Mouse (Mus musculus) thymus, postnatal 4 days (tissue): ENCODE measurements at regions not wholly inside any gene's neighbourhood (a gene's known extent, or its start where the extent isn't known, plus 50 kb on each side); places are given as distances from the start of the nearest gene placed in this dataset.
"Not testable (repeated sequence)": the region's sequence is repeated elsewhere in the genome, so short reads cannot be mapped to it uniquely, and the experiment has no call there.

ENCODE experiments used
- DNase-seq: peaks from one replicate; pipeline ENCODE4 v3.0.0; 2021

DNA sequence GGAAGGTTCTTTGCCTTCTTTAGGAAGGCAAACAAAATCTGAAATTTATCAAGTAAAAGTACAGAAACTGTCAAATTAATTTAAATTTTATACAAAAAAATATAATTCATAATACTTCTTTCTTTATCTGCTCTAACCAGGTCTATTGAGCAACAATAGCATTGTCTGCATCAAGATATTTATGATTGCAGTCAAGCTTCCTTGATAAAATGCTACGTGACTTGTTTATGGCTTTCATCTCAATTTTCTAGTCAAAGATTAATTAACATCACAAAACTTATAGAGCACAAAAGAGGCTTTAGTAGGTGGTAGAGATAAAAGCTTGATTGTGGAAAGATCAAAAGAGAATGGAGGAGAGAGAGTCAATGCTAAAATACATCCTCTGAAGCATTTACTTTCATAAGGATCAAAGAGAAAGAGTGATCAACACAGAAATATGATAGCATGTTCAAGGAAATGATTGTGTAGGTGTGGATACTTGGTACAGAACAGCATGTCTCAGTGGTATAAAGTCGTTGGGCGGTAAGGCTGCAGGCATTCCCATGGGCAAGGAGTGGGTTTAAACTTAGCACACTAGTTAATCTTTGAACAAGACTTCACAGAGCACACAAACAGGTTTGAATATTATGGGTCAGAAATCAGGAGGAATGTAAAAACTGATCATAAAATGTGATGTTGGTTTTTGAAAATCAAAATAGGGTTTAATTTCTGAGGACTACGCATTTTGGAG, 164.3 kb upstream of the Speer4f2 start:
- DNase-seq, result no peak

DNA sequence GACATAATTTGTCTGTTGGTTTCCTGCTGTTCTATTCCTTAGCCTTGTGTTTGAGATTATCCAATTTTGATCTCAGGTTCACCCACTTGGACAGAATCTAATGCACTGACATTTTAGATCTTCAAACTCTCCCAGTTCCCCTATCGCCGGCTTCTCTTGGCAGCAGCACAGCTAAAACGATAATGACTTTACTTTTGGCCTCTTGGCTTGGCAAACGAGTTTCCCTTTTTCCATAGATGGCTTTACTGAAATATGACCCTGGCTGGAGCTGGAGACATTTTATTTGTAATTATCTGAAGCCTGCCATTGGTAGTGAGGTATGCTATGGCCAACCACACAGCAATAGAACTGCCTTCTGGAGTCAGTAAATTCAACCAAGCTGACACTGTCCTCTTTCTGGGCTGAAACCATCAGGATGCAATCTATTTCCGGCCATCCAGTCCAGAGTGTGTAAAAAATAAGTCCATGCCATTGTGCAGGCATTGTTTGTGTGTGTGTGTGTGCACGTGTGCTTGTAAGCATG, 162.2 kb upstream of the Speer4f2 start:
- DNase-seq, result no peak

DNA sequence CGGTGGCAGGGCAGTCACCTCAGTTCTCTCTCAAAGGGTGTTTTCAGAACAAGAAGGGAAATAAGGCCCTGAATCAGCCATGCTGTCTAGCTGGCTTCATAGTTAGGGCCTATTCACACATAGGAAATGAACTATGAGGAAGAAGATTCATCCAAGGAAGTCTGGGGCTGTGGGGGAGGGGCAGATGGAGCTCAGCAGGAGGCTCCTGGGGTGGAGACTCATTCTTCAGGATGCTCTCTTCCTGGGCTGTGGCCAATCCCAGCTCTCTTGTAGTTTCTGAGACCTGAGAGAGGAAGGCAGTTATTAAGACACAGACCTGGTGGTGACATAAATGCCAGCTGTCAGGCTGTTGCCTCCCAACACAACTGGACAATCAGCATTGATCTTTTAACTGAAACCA, 149.4 kb upstream of the Speer4f2 start:
- DNase-seq, result not testable (repeated sequence)

DNA sequence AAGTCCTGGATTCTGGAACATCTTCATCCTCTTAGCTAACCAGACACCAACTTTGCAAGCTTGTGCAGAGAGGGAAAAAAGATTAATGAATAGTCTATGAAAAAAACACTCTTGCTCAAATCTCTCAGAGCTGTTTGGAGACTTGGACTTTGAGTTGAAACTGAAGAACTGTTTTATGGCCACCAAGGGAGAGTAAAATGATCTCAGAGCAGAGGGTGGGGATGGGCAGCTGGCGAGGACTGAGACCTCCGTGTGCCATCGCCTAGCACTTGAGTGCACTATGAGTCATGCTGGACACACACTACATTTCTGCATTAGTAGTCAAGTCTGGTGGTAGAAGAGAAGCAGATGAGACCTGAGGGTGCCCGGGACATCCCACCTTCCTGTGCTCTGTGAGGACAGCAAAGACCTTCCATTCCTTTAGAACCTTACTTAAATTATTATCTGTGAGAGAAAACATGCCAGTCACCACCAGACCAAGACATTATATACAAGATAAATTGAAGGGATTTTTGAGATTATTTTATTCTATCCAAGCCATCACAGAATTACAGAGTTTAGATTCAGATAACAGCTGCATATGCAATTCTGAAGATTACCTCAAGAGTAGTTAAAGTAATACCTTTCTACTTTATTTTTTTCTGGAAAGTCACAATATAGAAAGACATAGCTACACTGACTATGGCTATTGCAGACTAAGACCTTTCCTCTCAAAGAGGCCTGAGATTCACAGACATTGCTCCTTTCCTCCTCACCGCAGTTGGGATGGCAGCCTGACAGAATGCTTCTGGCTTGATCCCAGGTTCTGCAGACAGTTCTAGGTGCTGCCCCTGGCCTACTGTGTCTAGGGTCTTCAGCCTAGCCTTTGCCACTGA, 125.0 kb upstream of the Speer4f2 start:
- no peak for DNase-seq

DNA sequence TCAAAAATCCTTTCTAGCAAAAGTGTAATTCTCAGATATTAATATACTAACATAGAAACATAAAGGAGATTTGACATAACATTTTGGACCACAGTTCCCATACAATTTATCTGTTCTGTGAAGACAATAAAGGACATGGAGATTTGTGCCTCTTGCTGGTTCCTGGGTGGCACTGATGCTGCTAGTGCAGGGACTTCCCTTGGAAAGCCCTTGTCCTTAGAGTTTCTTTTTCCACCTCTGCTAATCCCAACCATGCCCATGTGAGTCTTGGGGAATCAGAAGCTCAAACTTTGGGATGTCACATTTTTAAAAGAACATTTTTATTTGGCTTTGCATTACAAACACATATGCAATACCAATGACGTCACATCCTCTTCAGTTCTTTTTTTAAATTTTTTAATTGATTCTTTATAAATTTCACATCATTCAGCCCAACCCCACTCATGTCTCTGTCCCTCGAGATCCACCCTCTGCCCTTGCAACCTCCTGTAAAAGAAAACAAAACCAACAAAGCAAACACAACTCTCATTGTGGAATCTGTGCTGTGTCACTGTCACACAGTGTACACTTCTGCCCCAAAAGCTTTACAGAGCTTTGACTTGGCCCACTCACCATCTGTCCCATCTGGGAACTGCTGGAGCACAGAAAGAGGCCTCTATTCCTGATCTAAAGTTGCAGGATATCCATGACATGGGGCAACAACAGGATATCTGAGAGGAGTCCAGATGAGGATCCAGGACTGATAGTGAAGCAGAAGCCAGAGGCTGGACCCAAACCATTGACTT, 112.2 kb upstream of the Speer4f2 start:
- DNase-seq, result no peak

DNA sequence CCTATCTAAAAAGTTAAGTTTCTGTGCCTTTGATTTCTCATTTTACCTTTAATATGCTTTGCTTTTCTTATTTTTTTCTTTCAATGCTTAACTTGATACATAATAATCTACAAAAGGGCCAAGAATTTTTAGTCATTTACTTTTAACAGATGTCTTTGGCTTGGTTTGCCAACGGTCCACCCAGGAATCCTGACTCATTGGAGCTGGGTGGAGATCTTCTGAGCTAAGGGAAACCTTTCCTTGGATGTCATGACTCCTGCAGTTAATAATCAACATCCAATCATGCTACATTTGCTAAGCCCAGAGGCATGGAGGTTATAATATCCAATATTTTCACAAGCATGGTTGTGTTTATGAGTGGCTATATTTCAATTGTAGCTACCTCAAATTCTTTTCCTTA, 110.9 kb upstream of the Speer4f2 start:
- DNase-seq, result no peak

DNA sequence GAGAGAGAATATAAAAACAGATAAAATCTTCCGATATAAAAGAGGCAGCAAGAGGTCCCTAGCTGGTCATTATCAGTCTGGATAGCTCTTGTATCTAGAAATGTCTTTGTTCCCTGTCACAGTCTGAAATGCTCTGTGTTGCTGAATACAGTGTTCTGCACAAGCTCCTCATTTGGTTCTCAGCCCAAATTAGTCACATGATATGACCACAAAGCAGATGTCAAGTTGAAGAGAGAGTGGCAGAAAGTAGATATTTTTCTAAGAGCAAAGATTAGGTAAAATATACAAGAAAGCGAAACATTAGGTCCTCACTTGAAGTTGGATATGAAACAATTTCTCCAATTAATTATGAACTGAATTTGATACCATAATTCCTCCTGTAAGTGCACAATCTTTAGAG, 101.8 kb upstream of the Speer4f2 start:
- DNase-seq, result no peak

DNA sequence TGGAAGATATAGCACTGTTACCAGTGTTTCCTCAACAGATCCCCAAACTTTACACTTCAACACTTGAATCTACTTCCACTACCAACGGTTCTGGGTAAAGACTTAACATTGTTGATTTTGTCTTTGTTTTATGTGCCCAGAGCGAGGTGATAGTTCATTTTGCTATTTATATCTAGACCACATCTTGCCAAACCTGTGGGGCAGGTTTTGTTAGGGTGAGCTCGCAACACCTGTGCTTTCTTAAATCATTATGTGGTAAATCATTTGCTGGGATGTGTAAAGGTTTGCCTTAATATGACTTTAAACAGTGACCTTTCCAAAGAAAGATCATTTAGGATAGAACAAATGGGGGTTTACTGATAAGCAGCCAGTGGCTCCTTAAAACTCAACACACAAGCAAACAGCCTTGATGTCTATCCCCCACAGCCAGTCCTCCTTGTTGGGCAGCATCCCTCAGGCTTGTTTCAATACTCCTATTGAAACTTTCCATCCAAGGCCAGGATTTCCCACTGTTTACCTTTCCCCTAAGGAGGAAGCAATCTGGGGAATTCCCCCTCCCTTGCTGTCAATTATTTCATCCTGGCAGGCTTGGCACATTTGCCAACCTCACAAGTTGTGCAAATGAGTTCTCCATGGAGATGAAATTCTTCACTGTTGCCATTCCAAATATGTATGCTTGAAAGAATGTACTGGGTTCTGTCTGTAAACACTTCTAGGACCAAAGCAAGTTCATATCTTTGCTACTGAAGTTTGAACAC, 101.1 kb upstream of the Speer4f2 start:
- DNase-seq, result no peak

DNA sequence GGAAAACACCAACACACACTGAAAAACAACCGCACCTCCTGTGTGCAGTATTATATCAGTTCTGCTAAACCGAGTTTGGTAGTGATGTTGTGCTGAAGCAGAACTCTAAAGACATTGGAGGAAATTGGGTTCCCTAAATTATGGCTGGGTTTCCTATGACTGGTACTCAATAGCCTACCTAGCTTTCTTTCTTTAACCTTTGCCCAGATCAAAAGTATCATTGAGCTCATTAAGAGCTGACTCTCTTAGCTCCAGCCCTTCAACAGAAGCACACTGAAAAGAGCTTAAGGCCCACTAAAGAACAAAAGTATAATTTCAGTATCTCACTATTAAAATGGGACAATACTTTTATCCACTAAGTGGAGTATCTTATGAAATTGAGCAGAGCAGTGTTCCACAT, 97.6 kb upstream of the Speer4f2 start:
- no peak for DNase-seq

DNA sequence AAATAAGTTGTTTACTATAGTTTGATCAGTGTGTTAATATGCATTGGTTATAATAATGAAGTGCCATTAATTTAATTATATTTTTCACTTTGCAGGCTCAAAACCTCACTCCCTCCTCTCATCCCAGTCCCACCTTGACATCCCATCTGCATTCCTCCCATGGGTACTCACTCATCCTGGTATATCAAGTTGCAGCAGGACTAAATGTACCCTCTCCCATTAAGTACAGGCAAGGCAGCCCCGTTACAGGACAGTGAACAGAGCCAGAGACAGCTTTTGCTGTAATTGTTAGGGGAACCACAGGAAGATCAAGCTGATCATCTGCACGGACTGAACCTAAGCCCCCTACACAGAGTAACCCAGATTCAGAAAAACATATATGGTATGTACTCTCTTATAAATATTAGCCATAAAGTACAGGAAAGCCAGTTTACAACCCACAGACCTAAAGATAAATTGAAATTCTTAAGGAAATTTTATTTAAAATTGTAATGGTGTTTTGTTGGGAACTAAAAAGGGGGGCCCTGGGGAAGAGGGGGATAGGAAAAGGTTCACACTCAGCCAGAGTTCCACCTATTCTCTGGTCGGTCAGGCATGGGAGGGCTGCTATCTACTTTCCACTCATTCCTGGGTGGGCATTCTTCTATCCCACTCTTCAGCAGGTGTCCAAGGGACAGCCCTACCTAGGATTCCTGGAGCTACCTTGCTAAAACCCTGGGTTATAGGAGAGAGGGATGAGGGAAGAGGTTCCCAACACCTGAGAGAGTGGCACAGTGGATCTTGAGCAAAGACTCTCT, 96.0 kb upstream of the Speer4f2 start:
- no peak for DNase-seq

DNA sequence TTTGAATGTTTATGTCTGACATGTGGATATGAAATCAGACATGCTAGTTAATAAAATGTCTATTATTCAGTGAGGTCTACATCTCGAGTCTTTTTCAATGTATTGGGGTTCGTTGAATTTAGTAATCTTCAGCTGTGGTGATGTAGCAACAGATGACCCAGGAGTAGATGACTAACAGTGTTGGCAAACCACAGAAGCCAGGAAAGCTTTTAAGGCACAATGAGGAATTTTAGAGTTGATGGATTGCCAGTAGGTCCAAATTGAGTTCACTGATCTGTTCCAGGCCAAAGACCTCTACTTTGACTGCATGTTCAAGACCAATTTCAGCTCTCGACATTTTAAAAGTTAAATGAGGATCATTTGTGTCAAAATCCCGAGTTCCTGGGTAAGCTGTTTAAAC, 92.8 kb upstream of the Speer4f2 start:
- no peak for DNase-seq

DNA sequence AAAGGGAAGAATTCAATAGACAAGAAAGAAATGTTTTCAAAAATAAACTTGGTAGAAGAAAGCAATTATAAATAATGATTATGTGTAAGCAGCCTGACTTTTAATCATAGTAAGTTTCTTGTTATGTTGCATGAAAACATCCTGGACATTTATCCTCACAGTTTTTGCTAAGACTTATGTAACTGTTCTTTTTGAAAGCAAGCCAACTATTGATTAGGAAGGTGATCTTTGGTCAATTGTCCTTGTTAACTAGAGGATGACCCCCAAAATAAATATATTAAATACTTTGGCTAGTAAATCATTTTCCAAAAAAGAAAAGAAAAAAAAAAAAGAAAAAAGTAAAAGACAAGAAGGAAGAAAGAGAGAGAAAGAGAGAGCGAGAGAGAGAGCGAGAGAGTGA, 92.0 kb upstream of the Speer4f2 start:
- DNase-seq, result no peak

DNA sequence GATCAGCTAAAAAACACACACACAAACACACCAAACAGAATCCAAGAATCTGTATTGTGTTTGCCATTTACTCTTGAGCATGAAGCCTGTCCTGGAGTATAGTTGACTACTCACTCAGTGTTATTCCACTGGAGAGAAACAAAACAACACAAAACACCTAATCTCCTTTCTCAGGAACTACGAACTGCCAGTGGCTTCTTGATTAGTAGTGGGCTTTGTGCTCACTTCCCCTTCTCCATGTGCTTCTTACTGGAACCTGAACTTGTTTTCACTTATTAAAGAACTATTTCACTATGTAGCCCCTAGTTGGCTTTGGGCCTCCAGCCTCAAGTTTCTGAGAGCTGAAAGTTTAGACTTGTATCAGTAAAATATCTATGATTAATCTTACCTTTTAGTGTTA, 84.0 kb upstream of the Speer4f2 start:
- DNase-seq, result no peak

DNA sequence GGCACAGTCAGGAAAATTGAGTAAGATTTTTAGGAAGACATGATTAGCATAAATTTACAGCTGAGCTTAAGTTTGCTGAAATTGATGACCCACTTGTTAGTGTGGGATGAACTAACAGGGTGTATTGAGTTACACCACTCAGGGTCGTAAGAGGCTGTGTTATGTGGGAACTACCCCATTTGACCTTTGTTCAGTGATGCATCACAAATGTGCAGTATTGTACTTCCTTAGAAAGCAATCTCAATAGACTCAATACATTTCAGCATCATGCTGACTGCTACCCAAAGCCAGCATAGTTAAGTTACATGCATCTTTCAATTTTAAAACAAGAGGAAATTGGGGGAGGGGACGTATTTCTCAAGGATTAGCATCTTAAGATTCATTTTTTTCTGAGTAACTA, 80.4 kb upstream of the Speer4f2 start:
- DNase-seq, result no peak

DNA sequence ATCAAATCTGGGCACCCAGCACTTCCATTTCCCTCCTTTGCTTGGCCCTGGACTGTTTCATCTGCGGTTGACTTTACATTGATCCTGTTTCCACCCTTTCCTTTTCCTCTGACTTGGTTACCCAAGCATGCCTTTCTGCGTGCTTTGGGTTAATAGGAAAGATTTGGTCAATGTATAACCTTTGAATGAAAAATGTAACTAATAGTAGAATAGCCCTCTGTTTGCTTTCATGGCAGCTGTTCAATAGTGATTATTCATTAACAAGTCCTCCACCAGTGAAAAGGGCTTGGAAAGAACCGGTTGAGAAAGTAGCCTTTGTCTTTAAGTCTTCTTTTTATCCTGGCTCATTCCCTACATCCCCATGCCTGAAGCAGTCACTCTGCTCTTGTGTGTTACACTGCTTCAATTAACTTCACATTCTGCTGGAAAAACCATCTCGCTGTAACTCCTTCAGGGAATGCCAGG, 76.4 kb upstream of the Speer4f2 start:
- no peak for DNase-seq

DNA sequence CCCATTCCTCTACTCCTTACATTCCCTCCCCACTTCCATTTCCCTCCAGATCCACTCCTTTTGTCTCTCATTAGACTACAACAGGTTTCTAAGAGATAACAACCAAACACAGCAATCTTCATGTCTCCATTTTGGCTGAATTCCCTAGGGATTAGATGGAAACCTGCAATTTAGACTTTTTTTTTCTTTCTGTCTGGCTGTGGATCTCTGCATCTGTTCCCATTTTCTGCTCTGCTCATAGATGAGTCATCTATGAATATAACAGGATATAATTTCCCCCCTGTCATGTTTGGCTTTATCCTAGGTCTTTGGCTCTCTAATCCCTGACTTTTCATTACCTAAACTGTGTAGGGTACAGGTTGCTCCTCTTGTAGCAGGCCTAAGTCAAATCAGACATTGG, 73.1 kb upstream of the Speer4f2 start:
- no peak for DNase-seq

DNA sequence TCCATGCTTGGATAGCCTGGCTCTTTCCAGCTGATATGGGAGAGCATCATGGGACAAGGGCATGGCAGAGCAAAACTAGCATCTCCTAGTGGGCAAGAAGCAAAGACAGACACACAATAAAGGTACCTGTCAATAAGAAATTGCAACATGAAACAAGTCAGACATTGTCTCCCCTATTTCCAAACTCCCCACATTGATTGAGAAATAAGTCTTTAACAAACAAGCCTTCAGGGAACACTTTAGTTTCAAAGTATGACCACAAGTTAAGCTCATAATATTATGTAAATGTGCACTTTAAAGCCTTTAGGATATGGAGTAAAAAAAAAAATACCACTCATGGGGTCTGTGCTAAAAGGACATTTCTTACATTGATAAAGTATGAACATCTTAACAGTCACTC, 51.5 kb upstream of the Speer4f2 start:
- no peak for DNase-seq
